Comparison of ENCODE assay signal across 7 mouse cellular contexts in the genomic region with DNA sequence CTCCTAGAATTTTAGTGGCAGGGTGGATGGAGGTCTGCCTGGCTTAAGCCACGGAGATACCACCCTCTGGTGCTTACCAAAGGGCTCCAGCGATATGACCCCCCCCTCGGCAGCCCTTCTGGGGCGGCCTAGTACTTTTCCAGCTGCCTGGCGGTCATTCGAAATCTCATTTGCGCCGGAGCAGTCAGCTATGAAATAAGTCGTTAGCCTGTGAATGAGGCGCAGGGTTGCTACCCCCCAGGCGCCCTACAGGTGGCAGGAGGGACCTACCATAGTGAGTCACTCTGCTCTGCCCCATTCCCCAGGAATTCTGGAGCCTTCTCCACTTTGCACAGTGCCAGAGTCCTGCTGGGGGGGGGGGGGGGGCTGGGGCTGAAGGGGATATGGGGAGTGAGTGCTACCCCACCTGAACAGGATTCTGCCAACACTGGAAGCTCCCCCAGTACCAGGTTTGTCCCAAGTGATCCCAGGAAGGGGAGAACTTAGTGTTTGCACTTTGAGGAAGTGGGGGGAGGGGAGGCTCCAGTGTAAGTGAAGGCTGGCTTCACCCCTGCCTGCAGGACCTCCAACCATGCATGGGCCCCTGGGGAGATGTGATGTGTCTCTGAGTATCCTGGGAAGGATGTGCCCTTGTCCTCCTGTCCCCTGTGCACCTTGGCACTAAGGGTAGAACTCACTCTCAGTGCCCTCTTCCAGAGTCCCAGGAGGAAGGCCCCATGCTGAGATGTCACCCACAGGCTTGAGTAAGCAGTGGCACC. TPM values are rescaled to one million over a fixed set of nuclear protein-coding genes. Genes with fewer than 3 reads are reported as not detected.
DNase-seq lines count a peak whose midpoint lies in the region; ATAC-seq and TF ChIP-seq lines count a peak whose summit lies in the region.

No protein-coding gene starts in this region.

- TF ChIP-seq POLR2A in thymus, adult 2 months (IDR thresholded peaks at IDR 0.05; ENCODE audit: control insufficient read depth, extremely low read depth, insufficient read depth, low read length, poor library complexity) = no peak
- TF ChIP-seq POLR2A in cerebellum, adult 2 months (IDR thresholded peaks at IDR 0.05; ENCODE audit: borderline replicate concordance, insufficient read depth, low read length) = no peak

- H3K27me3 ChIP-seq in thymus, adult 2 months (ENCODE audit: control insufficient read depth, insufficient read depth, low read length) = no peaks in the 10 kb centered on the region
- no peaks in the 10 kb centered on the region for H3K27me3 ChIP-seq in cerebellum, adult 2 months (ENCODE audit: control insufficient read depth, insufficient read depth, low read length)
- H3K27me3 ChIP-seq in lung, embryonic 15.5 days = peaks cover 7% of the 10 kb centered on the region
- H3K27me3 ChIP-seq in splenic B cell, adult 2 months (ENCODE audit: control insufficient read depth, insufficient read depth, low read length, poor library complexity, severe bottlenecking) = no peaks in the 10 kb centered on the region

- no peak overlapping the region for H3K9ac ChIP-seq in lung, embryonic 15.5 days

- H3K4me1 ChIP-seq in thymus, adult 2 months (replicated peaks; ENCODE audit: control insufficient read depth, insufficient read depth, low read length) = no peaks in the 10 kb centered on the region
- peaks cover 2% of the 10 kb centered on the region; the same call in 1 of the 2 replicates for H3K4me1 ChIP-seq in cerebellum, adult 2 months (ENCODE audit: control insufficient read depth, insufficient read depth, low read length)
- H3K4me1 ChIP-seq in lung, embryonic 15.5 days = 0 out of 2 replicates have a peak, but pooled peaks cover 3% of the 10 kb centered on the region

- no peaks in the 10 kb centered on the region for H3K36me3 ChIP-seq in thymus, adult 2 months (ENCODE audit: control insufficient read depth, insufficient read depth, low read length)
- no peaks in the 10 kb centered on the region for H3K36me3 ChIP-seq in lung, embryonic 15.5 days
- no peaks in the 10 kb centered on the region for H3K36me3 ChIP-seq in splenic B cell, adult 2 months (ENCODE audit: control insufficient read depth, insufficient read depth, low read length, poor library complexity, severe bottlenecking)

- peak; percentile 37 for DNase-seq in thymus, postnatal 4 days
- DNase-seq in thymus, adult 2 months = no peak
- peak; percentile 44 to 60 for DNase-seq in cerebellum, adult 2 months
- DNase-seq in kidney, adult 8-10 months = peak; percentile 94
- peak; percentile 33 for DNase-seq in splenic B cell, adult 2 months (ENCODE audit: low read depth, low spot score)

- TF ChIP-seq CTCF in thymus, adult 2 months (IDR thresholded peaks at IDR 0.05; ENCODE audit: borderline replicate concordance, control insufficient read depth, extremely low read depth, insufficient read depth, low read length, poor library complexity) = no peak
- TF ChIP-seq CTCF in cerebellum, adult 2 months (IDR thresholded peaks at IDR 0.05; ENCODE audit: borderline replicate concordance, insufficient read depth, low read depth, low read length) = peak; percentile 54; the same call in 1 of the 2 replicates

- 0 out of 2 replicates have a peak, but pooled peaks have one; percentile 9 for ATAC-seq in granulocyte monocyte progenitor cell, adult 5-6 weeks (replicated peaks; ENCODE audit: poor library complexity, severe bottlenecking)
- peak; percentile 75; the same call in 1 of the 2 replicates for ATAC-seq in lung, embryonic 15.5 days (ENCODE audit: borderline replicate concordance, extremely low read depth, low FRiP score, low TSS enrichment)

- WGBS in thymus, adult 2 months = 47% methylated on average over 11 of the region's 11 CpGs
- 28% methylated on average over 11 of the region's 11 CpGs for WGBS in cerebellum, adult 2 months
- WGBS in lung, embryonic 15.5 days = 8% methylated on average over 11 of the region's 11 CpGs

- no peak overlapping the region for H3K4me2 ChIP-seq in lung, embryonic 15.5 days

- no peaks in the 10 kb centered on the region for H3K9me3 ChIP-seq in lung, embryonic 15.5 days

- H3K4me3 ChIP-seq in thymus, adult 2 months (ENCODE audit: control insufficient read depth, insufficient read depth, low read length) = no peak overlapping the region
- H3K4me3 ChIP-seq in cerebellum, adult 2 months (replicated peaks; ENCODE audit: insufficient read depth, low read depth, low read length) = no peak overlapping the region
- H3K4me3 ChIP-seq in lung, embryonic 15.5 days = no peak overlapping the region

- H3K27ac ChIP-seq in thymus, adult 2 months (ENCODE audit: control insufficient read depth, insufficient read depth, low read length) = no peak overlapping the region
- no peak overlapping the region for H3K27ac ChIP-seq in cerebellum, adult 2 months (ENCODE audit: insufficient read depth, low read length)
- no peak overlapping the region for H3K27ac ChIP-seq in lung, embryonic 15.5 days

RNA-seq across cellular contexts. Expression of a gene that starts 8.7 kb away (rescaled TPM):
- 188 and 190 TPM in 2 replicates for polyA plus RNA-seq in thymus, adult 2 months (2012; rRNA removed)
- 76.4 and 76.5 TPM in 2 replicates for polyA plus RNA-seq in cerebellum, adult 2 months (2012; rRNA removed)
- total RNA-seq in granulocyte monocyte progenitor cell, adult 5-6 weeks (2014; fragmentation: Nextera tagmentation) = 36.5 and 36.9 TPM in 2 replicates
- total RNA-seq in granulocyte monocyte progenitor cell, adult 5-6 weeks (2017) = 23.5 and 29.7 TPM in 2 replicates
- 16.1 and 17.2 TPM in 2 replicates for polyA plus RNA-seq in lung, embryonic 15.5 days (2015; fragmentation: Nextera tagmentation; extraction: Ambion mirVana)

RNA-seq across cellular contexts. Expression of a gene that starts 45.4 kb away (rescaled TPM):
- 0.61 and 1.4 TPM in 2 replicates for polyA plus RNA-seq in thymus, adult 2 months (2012; rRNA removed)
- polyA plus RNA-seq in cerebellum, adult 2 months (2012; rRNA removed) = 0.76 and 1.4 TPM in 2 replicates
- not detected in 2 replicates for total RNA-seq in granulocyte monocyte progenitor cell, adult 5-6 weeks (2014; fragmentation: Nextera tagmentation)
- total RNA-seq in granulocyte monocyte progenitor cell, adult 5-6 weeks (2017) = not detected in 2 replicates
- polyA plus RNA-seq in lung, embryonic 15.5 days (2015; fragmentation: Nextera tagmentation; extraction: Ambion mirVana) = 0.07 and 0.11 TPM in 2 replicates
